Mouse (Mus musculus) thymus, postnatal 0 days (tissue): ENCODE measurements at regions not wholly inside any gene's neighbourhood (a gene's known extent, or its start where the extent isn't known, plus 50 kb on each side); places are given as distances from the start of the nearest gene placed in this dataset.

Source experiments
- DNase-seq: peaks from one replicate; pipeline ENCODE4 v3.0.0-alpha.2; 2015; ENCODE audit warnings: low spot score

GRCm38 (mm10) chr2:21044781-21045180 is 76.1 kb upstream of the Arhgap21 start:
- DNase-seq, result no peak

GRCm38 (mm10) chr2:21044007-21044406 is 75.3 kb upstream of the Arhgap21 start:
- no peak for DNase-seq

DNA sequence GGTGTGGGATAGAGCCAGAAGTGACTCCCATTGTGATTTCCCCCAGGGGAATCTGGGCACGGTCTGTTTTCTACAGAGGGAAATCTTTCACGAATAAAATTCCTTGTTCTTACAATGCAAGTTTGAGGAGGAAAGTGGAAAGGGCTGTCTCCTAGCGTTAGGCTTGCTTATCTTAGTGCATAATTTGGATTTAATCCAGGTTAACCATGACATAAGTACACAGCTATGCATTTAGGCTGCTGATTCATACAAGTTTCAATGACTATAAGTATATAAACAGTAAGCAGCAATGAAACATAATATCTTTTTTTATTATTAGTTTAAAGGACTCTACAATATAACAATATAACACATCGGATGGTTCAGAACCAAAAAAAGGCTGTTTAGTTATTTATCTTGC is 74.6 kb upstream of the Arhgap21 start:
- DNase-seq, result no peak

DNA sequence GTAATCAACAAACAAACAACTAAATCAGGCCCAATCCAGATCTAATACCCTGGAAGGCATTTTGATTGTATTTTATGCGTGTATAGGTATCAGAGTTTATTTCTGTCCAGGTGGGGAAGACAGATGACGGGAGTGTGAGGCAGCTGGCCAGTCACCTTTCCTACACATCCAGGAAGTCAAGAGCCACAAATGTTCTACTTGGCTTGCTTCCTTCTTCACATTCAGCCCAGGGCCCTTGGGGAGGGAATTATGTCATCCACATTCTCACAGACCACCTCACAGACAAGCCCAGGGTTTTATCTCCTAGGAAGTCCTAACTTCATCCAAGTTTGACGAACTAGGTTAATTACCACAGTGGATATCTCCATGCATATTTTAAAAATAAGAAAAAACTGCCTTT is 68.9 kb upstream of the Arhgap21 start:
- no peak for DNase-seq

- DNase-seq, result no peak
Observed at GRCm38 (mm10) chr2:21037181-21037580, 68.5 kb upstream of the Arhgap21 start.

GRCm38 (mm10) chr2:21035884-21036648 is 67.4 kb upstream of the Arhgap21 start:
- DNase-seq, result no peak

- no peak for DNase-seq
Observed at GRCm38 (mm10) chr2:21034651-21035050, 66.0 kb upstream of the Arhgap21 start.

GRCm38 (mm10) chr2:21030650-21031049 is 62.0 kb upstream of the Arhgap21 start:
- no peak for DNase-seq

- DNase-seq, result no peak
Observed at GRCm38 (mm10) chr2:21029391-21030010, 60.8 kb upstream of the Arhgap21 start.

GRCm38 (mm10) chr2:21028605-21029004 is 59.9 kb upstream of the Arhgap21 start:
- no peak for DNase-seq

DNA sequence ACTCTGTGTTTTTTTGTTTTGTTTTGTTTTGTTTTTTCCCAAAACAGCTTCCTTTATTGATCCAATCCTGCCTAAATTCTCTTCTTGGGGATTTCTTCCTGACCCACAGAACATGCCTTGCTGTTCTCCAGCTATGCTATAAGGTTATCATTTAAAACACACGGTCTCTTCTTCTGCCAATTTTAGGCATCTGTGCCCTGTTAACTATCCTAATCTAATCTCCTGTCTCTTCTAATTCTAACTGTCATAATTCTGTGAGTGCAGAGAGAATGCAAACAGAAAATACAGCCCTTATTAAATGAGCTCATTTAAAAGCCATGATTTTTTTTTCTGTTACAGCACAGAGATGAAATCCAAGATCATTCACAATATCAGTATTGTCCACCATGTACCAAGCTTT is 49.9 kb upstream of the Arhgap21 start:
- DNase-seq, result no peak
